Comparison of ENCODE assay signal across 17 mouse cellular contexts in the genomic region with DNA sequence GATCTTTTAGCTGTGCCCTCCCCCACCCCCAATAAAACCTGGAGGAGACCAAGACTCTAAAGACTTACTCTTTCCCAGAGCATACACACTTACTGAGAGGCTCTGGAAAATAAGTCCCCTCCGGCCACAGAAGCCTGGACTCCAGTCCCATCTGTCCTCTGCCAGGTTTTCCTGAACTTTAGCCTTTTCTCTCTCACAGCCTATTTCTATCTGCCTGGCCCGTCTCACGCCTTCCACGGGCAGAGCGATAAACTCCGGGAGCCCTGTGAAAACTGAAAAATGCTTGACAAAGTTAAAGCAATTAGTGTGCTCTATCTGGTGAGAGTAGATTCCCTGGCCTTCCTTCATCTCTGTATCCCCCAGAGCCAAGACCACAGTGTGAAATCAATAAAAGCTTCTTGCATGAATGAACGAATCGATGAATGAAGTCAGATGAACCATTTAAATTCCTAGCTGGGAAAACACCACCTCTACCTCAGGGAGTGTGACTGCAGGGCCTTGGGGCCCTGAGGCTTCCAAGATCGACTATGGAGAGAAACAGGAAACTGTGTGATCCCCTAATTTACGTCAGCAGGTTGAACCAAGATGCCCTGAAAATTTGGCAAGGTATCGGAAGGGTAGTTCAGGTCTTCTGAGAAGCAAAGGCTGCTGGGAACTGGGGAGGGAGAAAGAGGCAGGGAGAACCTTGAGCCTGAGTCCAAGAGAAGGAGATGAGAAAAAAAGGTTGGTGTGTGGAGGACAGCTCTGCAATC. TPM values are rescaled to one million over a fixed set of nuclear protein-coding genes. Genes with fewer than 3 reads are reported as not detected.
DNase-seq lines count a peak whose midpoint lies in the region; ATAC-seq and TF ChIP-seq lines count a peak whose summit lies in the region.
"Had no signal": no experiment of that assay in that cellular context is flagged by ENCODE, and none has a peak within 500 bp of the region (broad histone marks: within the 10 kb centered on the region; RNA-seq: fewer than 3 reads in every experiment).

No protein-coding gene starts in this region.

- peak; percentile 10 for DNase-seq in embryo, embryonic 10.5 days (ENCODE audit: low spot score)
- DNase-seq in embryo, embryonic 10 days (ENCODE audit: low spot score) = no peak
- DNase-seq in liver, adult 2 months (ENCODE audit: extremely low read depth, low read depth, low spot score) = peak; percentile 96
- DNase-seq in liver, embryonic 11.5 days (ENCODE audit: low spot score) = no peak
- DNase-seq in stomach, postnatal 0 days (ENCODE audit: low spot score) = no peak
- no peak for DNase-seq in T-cell, adult 2 months (ENCODE audit: low spot score)
- DNase-seq: adrenal gland, postnatal 10 days; cerebellum, adult 2 months; gastrocnemius, postnatal 14 days; right cerebral cortex, postnatal 25 days had no signal

- no peaks in the 10 kb centered on the region for H3K27me3 ChIP-seq in liver, adult 2 months (ENCODE audit: control insufficient read depth, insufficient read depth, low read length)
- H3K27me3 ChIP-seq in liver, embryonic 11.5 days (replicated peaks; ENCODE audit: control insufficient read depth, insufficient read depth, low read length) = no peaks in the 10 kb centered on the region
- no peaks in the 10 kb centered on the region for H3K27me3 ChIP-seq in stomach, embryonic 15.5 days (replicated peaks)
- no peaks in the 10 kb centered on the region for H3K27me3 ChIP-seq in stomach, postnatal 0 days (ENCODE audit: control insufficient read depth, insufficient read depth, low read length)
- no peaks in the 10 kb centered on the region for H3K27me3 ChIP-seq in small intestine, adult 2 months (ENCODE audit: control insufficient read depth, insufficient read depth, low read length)
- H3K27me3 ChIP-seq: lung, embryonic 15.5 days had no signal

- TF ChIP-seq CTCF in liver, adult 2 months (IDR thresholded peaks at IDR 0.05; ENCODE audit: low read depth, low read length) = no peak
- TF ChIP-seq CTCF in stomach, postnatal 0 days (IDR thresholded peaks at IDR 0.05; ENCODE audit: low read depth) = no peak
- no peak for TF ChIP-seq CTCF in small intestine, adult 2 months (IDR thresholded peaks at IDR 0.05; ENCODE audit: extremely low read depth, insufficient read length, insufficient replicate concordance, low read depth, low read length)

- no peaks in the 10 kb centered on the region for H3K36me3 ChIP-seq in liver, adult 2 months (ENCODE audit: control insufficient read depth, insufficient read depth, low read length)
- no peaks in the 10 kb centered on the region for H3K36me3 ChIP-seq in liver, embryonic 11.5 days (ENCODE audit: control insufficient read depth, insufficient read depth, low read length)
- no peaks in the 10 kb centered on the region for H3K36me3 ChIP-seq in stomach, embryonic 15.5 days
- H3K36me3 ChIP-seq in stomach, postnatal 0 days (ENCODE audit: control insufficient read depth, insufficient read depth, low read length) = no peaks in the 10 kb centered on the region
- no peaks in the 10 kb centered on the region for H3K36me3 ChIP-seq in small intestine, adult 2 months (ENCODE audit: control insufficient read depth, insufficient read depth, low read length)
- H3K36me3 ChIP-seq: forebrain, embryonic 10.5 days; limb, embryonic 10.5 days; lung, embryonic 15.5 days; midbrain, embryonic 12.5 days had no signal

- TF ChIP-seq EP300 in stomach, postnatal 0 days (optimal IDR thresholded peaks at IDR 0.05) = no peak

- ATAC-seq in liver, embryonic 11.5 days (replicated peaks; ENCODE audit: low FRiP score) = no peak
- peak; percentile 24; the same call in 1 of the 2 replicates for ATAC-seq in stomach, embryonic 15.5 days (ENCODE audit: insufficient read depth, low FRiP score, low read depth)
- ATAC-seq in stomach, postnatal 0 days (ENCODE audit: low FRiP score, low TSS enrichment) = no peak

- no peaks in the 10 kb centered on the region for H3K9me3 ChIP-seq in liver, embryonic 11.5 days (ENCODE audit: control insufficient read depth, low read length)
- no peaks in the 10 kb centered on the region for H3K9me3 ChIP-seq in stomach, embryonic 15.5 days
- H3K9me3 ChIP-seq in stomach, postnatal 0 days (ENCODE audit: control insufficient read depth, low read length) = no peaks in the 10 kb centered on the region
- H3K9me3 ChIP-seq: forebrain, embryonic 10.5 days; limb, embryonic 10.5 days; lung, embryonic 15.5 days; midbrain, embryonic 12.5 days had no signal

- WGBS in liver, adult 2 months = 17% methylated on average over 11 of the region's 11 CpGs
- 65% methylated on average over 11 of the region's 11 CpGs for WGBS in liver, embryonic 11.5 days
- WGBS in stomach, embryonic 15.5 days = 66% methylated on average over 11 of the region's 11 CpGs
- WGBS in stomach, postnatal 0 days = 63% methylated on average over 11 of the region's 11 CpGs
- 32% methylated on average over 11 of the region's 11 CpGs for WGBS in small intestine, adult 2 months

- peaks cover 31% of the 10 kb centered on the region for H3K4me1 ChIP-seq in liver, adult 2 months (ENCODE audit: control insufficient read depth, insufficient read depth, low read length)
- H3K4me1 ChIP-seq in liver, embryonic 11.5 days (replicated peaks; ENCODE audit: control insufficient read depth, insufficient read depth, low read length) = no peaks in the 10 kb centered on the region; the same call in 1 of the 2 replicates
- no peaks in the 10 kb centered on the region for H3K4me1 ChIP-seq in stomach, embryonic 15.5 days
- no peaks in the 10 kb centered on the region for H3K4me1 ChIP-seq in stomach, postnatal 0 days (replicated peaks; ENCODE audit: control insufficient read depth, insufficient read depth)
- H3K4me1 ChIP-seq in small intestine, adult 2 months (ENCODE audit: control insufficient read depth, insufficient read depth, insufficient read length, low read length) = peaks cover 21% of the 10 kb centered on the region

- no peak for TF ChIP-seq POLR2A in liver, adult 2 months (IDR thresholded peaks at IDR 0.05; ENCODE audit: extremely low read depth, insufficient read depth, low read length)
- TF ChIP-seq POLR2A in small intestine, adult 2 months (IDR thresholded peaks at IDR 0.05; ENCODE audit: low read depth, low read length) = no peak

- peaks cover 9% of the 10 kb centered on the region; the same call in 1 of the 2 replicates for H3K79me2 ChIP-seq in liver, adult 2 months (ENCODE audit: control insufficient read depth, insufficient read depth, low read length)

- peak overlapping the region; percentile 57 for H3K4me3 ChIP-seq in liver, adult 2 months (ENCODE audit: insufficient read depth, low read depth, low read length)
- no peak overlapping the region for H3K4me3 ChIP-seq in liver, embryonic 11.5 days (ENCODE audit: low read depth, low read length)
- no peak overlapping the region for H3K4me3 ChIP-seq in stomach, embryonic 15.5 days (replicated peaks)
- H3K4me3 ChIP-seq in stomach, postnatal 0 days (ENCODE audit: low read depth, low read length) = no peak overlapping the region
- H3K4me3 ChIP-seq in small intestine, adult 2 months (ENCODE audit: low read depth, low read length) = no peak overlapping the region
- H3K4me3 ChIP-seq: forebrain, embryonic 10.5 days; layer of hippocampus, adult 2 months; limb, embryonic 10.5 days; lung, embryonic 15.5 days; midbrain, embryonic 12.5 days had no signal

- peak overlapping the region; percentile 57 for H3K9ac ChIP-seq in liver, adult 2 months (ENCODE audit: low read depth, low read length)
- no peak overlapping the region for H3K9ac ChIP-seq in liver, embryonic 11.5 days (ENCODE audit: low read depth, low read length)
- no peak overlapping the region for H3K9ac ChIP-seq in stomach, embryonic 15.5 days
- H3K9ac ChIP-seq in stomach, postnatal 0 days (ENCODE audit: low read length) = no peak overlapping the region
- H3K9ac ChIP-seq: lung, embryonic 15.5 days; midbrain, embryonic 12.5 days had no signal

- peak overlapping the region; percentile 98 for H3K27ac ChIP-seq in liver, adult 2 months (replicated peaks; ENCODE audit: insufficient read depth, low read depth, low read length)
- H3K27ac ChIP-seq in liver, embryonic 11.5 days (ENCODE audit: low read depth, low read length) = no peak overlapping the region
- H3K27ac ChIP-seq in stomach, embryonic 15.5 days = no peak overlapping the region
- H3K27ac ChIP-seq in stomach, postnatal 0 days (replicated peaks) = no peak overlapping the region
- peak overlapping the region; percentile 90 for H3K27ac ChIP-seq in small intestine, adult 2 months (ENCODE audit: insufficient read depth, low read depth, low read length)
- H3K27ac ChIP-seq: forebrain, embryonic 10.5 days; midbrain, embryonic 12.5 days had no signal

- H3K4me2 ChIP-seq in liver, embryonic 11.5 days = no peak overlapping the region
- no peak overlapping the region for H3K4me2 ChIP-seq in stomach, embryonic 15.5 days
- no peak overlapping the region for H3K4me2 ChIP-seq in stomach, postnatal 0 days (replicated peaks; ENCODE audit: low read depth)
- H3K4me2 ChIP-seq: midbrain, embryonic 12.5 days had no signal

RNA-seq across cellular contexts. Expression of a gene that starts 38.6 kb away (rescaled TPM):
- 21.7 and 34.8 TPM in 2 replicates for total RNA-seq in liver, adult 2 months (2014; rRNA removed)
- 25.4 and 31.9 TPM in 2 replicates for polyA plus RNA-seq in liver, adult 2 months (2012; rRNA removed)
- 5.4 and 5.6 TPM in 2 replicates for polyA plus RNA-seq in liver, embryonic 11.5 days (2014; fragmentation: Nextera tagmentation; extraction: Ambion mirVana)
- 10.5 and 13.8 TPM in 2 replicates for polyA plus RNA-seq in stomach, embryonic 15.5 days (2015; fragmentation: Nextera tagmentation; extraction: Ambion mirVana)
- polyA plus RNA-seq in stomach, postnatal 0 days (2015; fragmentation: Nextera tagmentation; extraction: Ambion mirVana) = 1.6 and 1.9 TPM in 2 replicates
- 3.5 and 4.3 TPM in 2 replicates for polyA plus RNA-seq in small intestine, adult 2 months (2012; rRNA removed)

Comparison
In these comparisons a context has a peak if more than half of its experiments do, and no peak if none do; other contexts are left out.
1. DNase-seq: peak in embryo, embryonic 10.5 days (single experiment) and liver, adult 2 months (single experiment); none in embryo, embryonic 10 days (single experiment), liver, embryonic 11.5 days (single experiment), stomach, postnatal 0 days (single experiment) and T-cell, adult 2 months (single experiment).
2. H3K27ac ChIP-seq: peak in liver, adult 2 months (single experiment) and small intestine, adult 2 months (single experiment); none in liver, embryonic 11.5 days (single experiment), stomach, embryonic 15.5 days (single experiment) and stomach, postnatal 0 days (single experiment).